Mouse (Mus musculus) stomach, embryonic 16.5 days (tissue): Measurements from ENCODE around the gene Msh3. TPM values are rescaled to one million over a fixed set of nuclear protein-coding genes. Genes with fewer than 3 reads are reported as not detected.

Experiments
- ATAC-seq: fragments of 200-750 bp; cut with Nextera tagmentation; 2 replicates; pipeline ENCODE4 v1.8.0; 2017; ENCODE audit warnings: moderate number of reproducible peaks, moderate TSS enrichment; ENCODE audit not compliant: insufficient read depth, low FRiP score
- H3K27ac ChIP-seq: fragments of 300-500 bp; sonication (generic); 2 replicates; pipeline ENCODE4 v1.5.1; 2014; ENCODE audit warnings: low read length
- H3K27me3 ChIP-seq: fragments of 300-500 bp; sonication (generic); 2 replicates; pipeline ENCODE4 v1.6.1; 2014; ENCODE audit warnings: low read length, control low read depth, mixed read lengths; ENCODE audit not compliant: control insufficient read depth, insufficient read depth
- H3K36me3 ChIP-seq: fragments of 300-500 bp; sonication (generic); 2 replicates; pipeline ENCODE4 v1.6.1; 2014; ENCODE audit warnings: low read length; ENCODE audit not compliant: control insufficient read depth, insufficient read depth
- H3K4me1 ChIP-seq: fragments of 300-500 bp; sonication (generic); 2 replicates; pipeline ENCODE4 v1.6.1; 2014; ENCODE audit warnings: low read length, control low read depth, mixed read lengths; ENCODE audit not compliant: control insufficient read depth, insufficient read depth
- H3K4me2 ChIP-seq: fragments of 300-500 bp; sonication (generic); 2 replicates; pipeline ENCODE4 v1.6.1; 2014; ENCODE audit warnings: low read depth, low read length, mixed read lengths
- H3K4me3 ChIP-seq: fragments of 300-500 bp; sonication (generic); replicated peaks from 2 replicates; pipeline ENCODE4 v1.5.1; 2014; ENCODE audit warnings: mild to moderate bottlenecking, low read length
- H3K9ac ChIP-seq: fragments of 300-500 bp; sonication (generic); 2 replicates; pipeline ENCODE4 v1.6.1; 2014; ENCODE audit warnings: low read length
- H3K9me3 ChIP-seq: fragments of 300-500 bp; sonication (generic); replicated peaks from 2 replicates; pipeline ENCODE4 v1.6.1; 2016; ENCODE audit warnings: low read length, control low read depth; ENCODE audit not compliant: control insufficient read depth
- WGBS: fragments of 180-500 bp; shearing (Covaris S2); extraction: QIAGEN DNeasy Blood & Tissue Kit; methylation state at CpG from one replicate; pipeline ENCODE4 v1.1.7; 2014; 5-methylcytosine and 5-hydroxymethylcytosine counted together
- polyA plus RNA-seq: library from polyadenylated mRNA; unstranded; fragments of >200 nt; fragmentation: Nextera tagmentation; extraction: Ambion mirVana; gene quantifications from 2 replicates; pipeline ENCODE4 v1.2.1, GENCODE M21; 2015

Msh3 gene
- polyA plus RNA-seq, 1 experiment from 2014 or later: 20.5 TPM

DNA sequence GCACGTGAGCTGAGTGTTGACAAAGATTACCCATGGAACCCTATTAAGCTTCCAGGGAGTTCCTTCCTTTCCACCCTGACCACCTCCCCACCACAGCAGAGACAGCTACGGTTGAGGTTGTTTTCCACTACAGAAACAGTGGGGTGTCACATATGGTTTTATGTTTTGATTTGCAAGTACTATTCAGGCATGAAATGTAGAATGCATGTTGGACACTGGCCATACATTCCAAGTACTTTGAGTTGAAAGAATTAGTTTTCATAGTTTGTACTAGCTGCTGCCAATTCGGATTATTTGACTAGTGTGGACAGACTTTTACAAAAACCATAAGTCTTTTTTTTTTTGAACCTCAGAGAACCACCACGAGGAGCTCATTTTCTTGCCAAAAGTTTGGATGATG, 10.5 kb upstream of the Msh3 start:
- no peak for ATAC-seq
- no peak overlapping the region for H3K4me2 ChIP-seq
- WGBS: 58% methylated on average over 4 of the region's 4 CpGs

DNA sequence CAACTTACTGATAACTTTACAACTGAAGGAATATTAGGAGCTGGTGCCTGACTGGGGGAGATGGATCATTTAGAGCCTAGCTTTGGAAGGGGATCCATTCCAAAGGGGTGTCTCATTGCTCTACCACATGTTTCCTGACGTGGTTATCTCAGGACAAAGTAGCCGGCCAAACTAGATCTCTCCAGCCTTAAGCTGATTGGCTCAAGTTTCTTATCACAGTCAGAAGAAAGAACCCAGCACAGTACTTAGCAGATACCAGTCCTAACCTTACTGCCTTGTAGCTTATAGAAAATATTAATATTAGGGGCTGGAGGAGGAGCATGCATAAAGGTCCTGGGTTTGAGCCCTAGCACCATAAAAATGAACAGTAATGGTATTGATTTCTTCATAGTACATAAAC, 6.8 kb upstream of the Msh3 start:
- Histone ChIP-seq H3K9me3 (no peaks in the 10 kb centered on the region), H3K36me3 (peaks cover 3% of the 10 kb centered on the region; the same call in 1 of the 2 replicates), H3K4me1 (no peaks in the 10 kb centered on the region), H3K4me2 (no peak overlapping the region), H3K27ac (no peak overlapping the region), H3K4me3 (no peak overlapping the region), H3K27me3 (no peaks in the 10 kb centered on the region), H3K9ac (no peak overlapping the region)
- WGBS: 72% methylated on average over 2 of the region's 2 CpGs
- ATAC-seq: no peak

More for the DNA sequence above, 10.5 kb upstream of the Msh3 start:
- H3K27me3 ChIP-seq: no peaks in the 10 kb centered on the region
- no peaks in the 10 kb centered on the region for H3K9me3 ChIP-seq
- H3K4me1 ChIP-seq: no peaks in the 10 kb centered on the region
- no peak overlapping the region for H3K4me3 ChIP-seq
- H3K9ac ChIP-seq: no peak overlapping the region
- peaks cover 5% of the 10 kb centered on the region; the same call in 1 of the 2 replicates for H3K36me3 ChIP-seq
- H3K27ac ChIP-seq: no peak overlapping the region

DNA sequence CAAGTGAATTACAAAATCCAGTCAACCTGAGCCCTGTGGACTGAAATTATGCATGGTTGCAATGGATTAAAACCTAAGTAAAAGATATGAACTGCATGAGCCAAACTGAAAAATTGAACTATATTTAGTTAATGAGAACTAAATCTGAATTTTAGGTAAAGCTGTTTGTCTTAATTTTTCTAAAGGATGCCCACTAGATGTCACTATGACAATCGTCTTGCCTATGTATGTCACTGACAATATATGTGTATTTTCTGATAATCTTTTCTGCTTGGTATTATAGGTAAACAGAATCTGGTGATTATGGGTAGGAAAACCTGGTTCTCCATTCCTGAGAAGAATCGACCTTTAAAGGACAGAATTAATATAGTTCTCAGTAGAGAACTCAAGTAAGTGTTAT, 2.8 kb upstream of the Msh3 start:
- no peak for ATAC-seq
- Histone ChIP-seq H3K27me3 (no peaks in the 10 kb centered on the region), H3K9ac (no peak overlapping the region), H3K4me2 (no peak overlapping the region), H3K36me3 (peaks cover 3% of the 10 kb centered on the region; the same call in 1 of the 2 replicates), H3K4me1 (peaks cover 8% of the 10 kb centered on the region), H3K9me3 (no peaks in the 10 kb centered on the region), H3K27ac (no peak overlapping the region), H3K4me3 (no peak overlapping the region)
- 49% methylated on average over 2 of the region's 2 CpGs for WGBS

GRCm38 (mm10) chr13:92356376-92356775, 1.6 kb upstream of the Msh3 start:
- H3K4me1 ChIP-seq: peaks cover 8% of the 10 kb centered on the region
- peak overlapping the region; percentile 95 for H3K4me2 ChIP-seq
- no peak for ATAC-seq
- no peaks in the 10 kb centered on the region for H3K27me3 ChIP-seq
- H3K27ac ChIP-seq: no peak overlapping the region
- peak overlapping the region; percentile 77 for H3K4me3 ChIP-seq
- WGBS: 76% methylated on average over 7 of the region's 7 CpGs
- no peak overlapping the region for H3K9ac ChIP-seq
- H3K36me3 ChIP-seq: peaks cover 3% of the 10 kb centered on the region; the same call in 1 of the 2 replicates
- H3K9me3 ChIP-seq: no peaks in the 10 kb centered on the region

- H3K36me3 ChIP-seq: peaks cover 3% of the 10 kb centered on the region; the same call in 1 of the 2 replicates
- peak overlapping the region; percentile 74 for H3K9ac ChIP-seq
- H3K27me3 ChIP-seq: no peaks in the 10 kb centered on the region
- H3K9me3 ChIP-seq: no peaks in the 10 kb centered on the region
- H3K4me2 ChIP-seq: peak overlapping the region; percentile 95
- peak; percentile 8 for ATAC-seq
- H3K4me3 ChIP-seq: peak overlapping the region; percentile 77
- H3K4me1 ChIP-seq: peaks cover 8% of the 10 kb centered on the region
- peak overlapping the region; percentile 58 for H3K27ac ChIP-seq
- WGBS: 0% methylated on average over 24 of the region's 24 CpGs
These were observed 455 bp upstream of the Msh3 start for GRCm38 (mm10) chr13:92355272-92355643.

DNA sequence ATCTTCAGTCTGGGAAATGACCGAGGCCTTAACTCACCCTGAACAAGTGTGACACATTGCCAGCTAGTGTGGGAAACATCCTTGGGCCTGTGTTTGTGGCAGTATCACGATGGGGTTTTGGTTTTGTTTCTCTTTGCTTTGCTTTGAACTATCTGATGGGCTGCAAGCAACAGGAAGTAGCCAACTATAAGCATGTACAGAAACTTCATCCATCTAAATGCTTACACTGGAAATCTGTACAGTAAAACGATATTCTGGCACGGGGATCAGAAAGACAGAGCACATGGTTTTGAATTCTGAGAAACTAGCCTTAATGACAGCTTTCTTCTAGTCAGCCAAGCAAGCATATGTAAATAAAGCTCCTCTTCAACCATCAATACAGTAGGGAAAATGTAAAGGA, 847 bp downstream of the Msh3 start:
- H3K27ac ChIP-seq: peak overlapping the region; percentile 4; the same call in 1 of the 2 replicates
- ATAC-seq: no peak
- 9% methylated on average over 4 of the region's 4 CpGs for WGBS

DNA sequence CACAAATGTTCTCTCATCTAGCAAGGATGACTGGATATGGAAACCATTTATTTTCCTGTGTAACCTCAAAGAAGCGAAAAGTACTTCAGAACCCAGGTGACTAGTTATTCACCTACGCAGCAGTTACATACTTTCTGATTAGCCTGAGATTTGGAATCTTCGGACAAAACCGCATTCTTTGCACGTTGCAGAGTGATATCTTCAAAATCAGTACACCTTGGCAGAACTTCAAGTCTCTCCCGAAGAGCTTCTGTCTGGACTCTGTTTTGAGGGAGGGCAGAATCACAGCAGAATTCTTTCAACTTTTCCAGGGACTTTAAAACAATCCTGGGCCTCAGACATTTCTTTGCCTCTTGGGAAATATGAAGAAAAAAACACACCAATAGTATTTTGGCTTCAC, 3.7 kb downstream of the Msh3 start:
- ATAC-seq: no peak
- H3K4me1 ChIP-seq: peaks cover 7% of the 10 kb centered on the region
- H3K4me2 ChIP-seq: no peak overlapping the region
- no peak overlapping the region for H3K4me3 ChIP-seq
- no peak overlapping the region for H3K9ac ChIP-seq
- H3K36me3 ChIP-seq: no peaks in the 10 kb centered on the region
- H3K9me3 ChIP-seq: no peaks in the 10 kb centered on the region
- H3K27me3 ChIP-seq: no peaks in the 10 kb centered on the region
- WGBS: 80% methylated on average over 6 of the region's 6 CpGs
- no peak overlapping the region for H3K27ac ChIP-seq

More for the DNA sequence above, 847 bp downstream of the Msh3 start:
- H3K4me2 ChIP-seq: peak overlapping the region; percentile 61
- peak overlapping the region; percentile 77 for H3K4me3 ChIP-seq
- peaks cover 8% of the 10 kb centered on the region for H3K4me1 ChIP-seq
- H3K36me3 ChIP-seq: peaks cover 1% of the 10 kb centered on the region; the same call in 1 of the 2 replicates
- peak overlapping the region; percentile 63 for H3K9ac ChIP-seq
- no peaks in the 10 kb centered on the region for H3K9me3 ChIP-seq
- H3K27me3 ChIP-seq: no peaks in the 10 kb centered on the region

GRCm38 (mm10) chr13:92346338-92346737, 8.5 kb downstream of the Msh3 start:
- Histone ChIP-seq H3K27ac (no peak overlapping the region), H3K36me3 (no peaks in the 10 kb centered on the region; the same call in 1 of the 2 replicates), H3K9me3 (no peaks in the 10 kb centered on the region), H3K27me3 (no peaks in the 10 kb centered on the region), H3K4me1 (no peaks in the 10 kb centered on the region), H3K4me2 (no peak overlapping the region), H3K4me3 (no peak overlapping the region), H3K9ac (no peak overlapping the region)
- 81% methylated on average over 5 of the region's 5 CpGs for WGBS
- ATAC-seq: no peak

DNA sequence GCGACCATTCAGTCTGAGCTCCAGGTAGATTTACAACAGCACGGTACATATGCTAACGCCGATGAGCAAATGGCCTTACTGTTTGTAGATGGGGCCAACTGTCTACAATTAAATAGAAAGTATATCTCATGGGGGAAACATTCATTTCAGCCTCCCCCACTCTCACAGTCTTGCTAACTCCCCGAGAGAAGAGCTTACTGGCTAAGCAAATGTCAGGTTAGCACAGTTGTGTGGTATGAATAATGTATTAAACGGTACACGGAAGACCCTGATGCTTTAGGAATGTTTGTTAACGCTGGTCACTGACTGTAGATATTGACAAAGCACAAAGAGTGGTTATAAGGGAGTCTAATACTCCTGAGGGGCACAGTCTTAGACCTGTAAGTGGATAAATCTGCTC, 10.8 kb downstream of the Msh3 start:
- ATAC-seq: no peak
- H3K4me2 ChIP-seq: no peak overlapping the region
- no peaks in the 10 kb centered on the region for H3K27me3 ChIP-seq
- H3K9me3 ChIP-seq: no peaks in the 10 kb centered on the region
- H3K27ac ChIP-seq: no peak overlapping the region
- no peak overlapping the region for H3K9ac ChIP-seq
- H3K4me1 ChIP-seq: no peaks in the 10 kb centered on the region
- no peak overlapping the region for H3K4me3 ChIP-seq
- H3K36me3 ChIP-seq: peaks cover 3% of the 10 kb centered on the region; the same call in 1 of the 2 replicates
- 89% methylated on average over 8 of the region's 8 CpGs for WGBS
